Mouse (Mus musculus): ENCODE data around the gene Il6ra. TPM values are rescaled to one million over a fixed set of nuclear protein-coding genes. Genes with fewer than 3 reads are reported as not detected.

Gene Il6ra
- polyA plus RNA-seq, 1 experiment = 10.4 TPM

DNA sequence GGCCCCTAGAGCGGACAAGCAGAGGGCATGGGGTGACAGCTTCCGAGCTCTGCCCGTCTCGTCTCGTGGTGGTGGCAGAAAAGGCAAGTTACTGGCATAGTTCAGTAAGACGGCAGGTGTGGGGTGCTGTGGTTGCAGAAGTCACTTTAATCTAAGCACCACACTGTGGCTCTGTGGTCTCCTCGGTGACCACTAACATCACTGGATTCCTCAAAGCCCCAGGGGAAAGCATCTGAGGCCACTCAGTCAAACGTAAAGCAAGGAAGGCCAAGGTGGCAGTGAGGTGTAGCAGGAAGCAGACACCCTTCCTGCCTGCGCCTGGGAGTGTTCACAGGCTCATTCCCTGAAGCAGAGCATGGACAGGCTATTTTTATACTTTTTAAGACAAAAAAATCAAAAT, 43.4 kb downstream of the Il6ra start:
- Histone ChIP-seq H3K27me3 (ENCODE audit: control insufficient read depth, insufficient read depth, low read length) (no peaks in the 10 kb centered on the region), H3K4me3 (ENCODE audit: control insufficient read depth, insufficient read depth, low read length) (no peak overlapping the region), H3K36me3 (ENCODE audit: control insufficient read depth, insufficient read depth, low read length) (no peaks in the 10 kb centered on the region), H3K27ac (ENCODE audit: control insufficient read depth, insufficient read depth, low read length) (no peak overlapping the region), H3K4me1 (replicated peaks; ENCODE audit: control insufficient read depth, insufficient read depth, low read length) (peaks cover 53% of the 10 kb centered on the region)
- WGBS = 13% methylated on average over 9 of the region's 9 CpGs
- peak; percentile 56 for DNase-seq
- no peak for TF ChIP-seq POLR2A (IDR thresholded peaks at IDR 0.05; ENCODE audit: control insufficient read depth, extremely low read depth, insufficient read depth, low read length, poor library complexity)
- TF ChIP-seq CTCF (IDR thresholded peaks at IDR 0.05; ENCODE audit: borderline replicate concordance, control insufficient read depth, extremely low read depth, insufficient read depth, low read length, poor library complexity) = no peak

- Histone ChIP-seq H3K4me3 (ENCODE audit: control insufficient read depth, insufficient read depth, low read length) (no peak overlapping the region), H3K27ac (ENCODE audit: control insufficient read depth, insufficient read depth, low read length) (no peak overlapping the region), H3K27me3 (ENCODE audit: control insufficient read depth, insufficient read depth, low read length) (no peaks in the 10 kb centered on the region), H3K4me1 (replicated peaks; ENCODE audit: control insufficient read depth, insufficient read depth, low read length) (peaks cover 51% of the 10 kb centered on the region), H3K36me3 (ENCODE audit: control insufficient read depth, insufficient read depth, low read length) (no peaks in the 10 kb centered on the region)
- TF ChIP-seq POLR2A (IDR thresholded peaks at IDR 0.05; ENCODE audit: control insufficient read depth, extremely low read depth, insufficient read depth, low read length, poor library complexity) = no peak
- TF ChIP-seq CTCF (IDR thresholded peaks at IDR 0.05; ENCODE audit: borderline replicate concordance, control insufficient read depth, extremely low read depth, insufficient read depth, low read length, poor library complexity) = no peak
- DNase-seq = no peak
- 29% methylated on average over 9 of the region's 9 CpGs for WGBS
These were observed 44.0 kb downstream of the Il6ra start for GRCm38 (mm10) chr3:89868956-89869355.

- peaks cover 53% of the 10 kb centered on the region for H3K4me1 ChIP-seq (replicated peaks; ENCODE audit: control insufficient read depth, insufficient read depth, low read length)
- no peaks in the 10 kb centered on the region for H3K36me3 ChIP-seq (ENCODE audit: control insufficient read depth, insufficient read depth, low read length)
- 84% methylated on average over 7 of the region's 7 CpGs for WGBS
- no peak for DNase-seq
- TF ChIP-seq CTCF (IDR thresholded peaks at IDR 0.05; ENCODE audit: borderline replicate concordance, control insufficient read depth, extremely low read depth, insufficient read depth, low read length, poor library complexity) = no peak
- no peak for TF ChIP-seq POLR2A (IDR thresholded peaks at IDR 0.05; ENCODE audit: control insufficient read depth, extremely low read depth, insufficient read depth, low read length, poor library complexity)
- no peaks in the 10 kb centered on the region for H3K27me3 ChIP-seq (ENCODE audit: control insufficient read depth, insufficient read depth, low read length)
- no peak overlapping the region for H3K4me3 ChIP-seq (ENCODE audit: control insufficient read depth, insufficient read depth, low read length)
- H3K27ac ChIP-seq (ENCODE audit: control insufficient read depth, insufficient read depth, low read length) = no peak overlapping the region
These were observed 44.6 kb downstream of the Il6ra start for GRCm38 (mm10) chr3:89868357-89868756.

GRCm38 (mm10) chr3:89867651-89868050, 45.3 kb downstream of the Il6ra start:
- Histone ChIP-seq H3K27me3 (ENCODE audit: control insufficient read depth, insufficient read depth, low read length) (no peaks in the 10 kb centered on the region), H3K36me3 (ENCODE audit: control insufficient read depth, insufficient read depth, low read length) (no peaks in the 10 kb centered on the region), H3K27ac (ENCODE audit: control insufficient read depth, insufficient read depth, low read length) (no peak overlapping the region), H3K4me3 (ENCODE audit: control insufficient read depth, insufficient read depth, low read length) (no peak overlapping the region), H3K4me1 (replicated peaks; ENCODE audit: control insufficient read depth, insufficient read depth, low read length) (peaks cover 51% of the 10 kb centered on the region)
- 90% methylated on average over 4 of the region's 4 CpGs for WGBS
- no peak for TF ChIP-seq POLR2A (IDR thresholded peaks at IDR 0.05; ENCODE audit: control insufficient read depth, extremely low read depth, insufficient read depth, low read length, poor library complexity)
- TF ChIP-seq CTCF (IDR thresholded peaks at IDR 0.05; ENCODE audit: borderline replicate concordance, control insufficient read depth, extremely low read depth, insufficient read depth, low read length, poor library complexity) = no peak
- no peak for DNase-seq

- no peaks in the 10 kb centered on the region for H3K36me3 ChIP-seq (ENCODE audit: control insufficient read depth, insufficient read depth, low read length)
- H3K27me3 ChIP-seq (ENCODE audit: control insufficient read depth, insufficient read depth, low read length) = no peaks in the 10 kb centered on the region
- H3K4me3 ChIP-seq (ENCODE audit: control insufficient read depth, insufficient read depth, low read length) = no peak overlapping the region
- TF ChIP-seq CTCF (IDR thresholded peaks at IDR 0.05; ENCODE audit: borderline replicate concordance, control insufficient read depth, extremely low read depth, insufficient read depth, low read length, poor library complexity) (no peak), POLR2A (IDR thresholded peaks at IDR 0.05; ENCODE audit: control insufficient read depth, extremely low read depth, insufficient read depth, low read length, poor library complexity) (no peak)
- no peak for DNase-seq
- H3K27ac ChIP-seq (ENCODE audit: control insufficient read depth, insufficient read depth, low read length) = no peak overlapping the region
- 95% methylated on average over 4 of the region's 4 CpGs for WGBS
- H3K4me1 ChIP-seq (replicated peaks; ENCODE audit: control insufficient read depth, insufficient read depth, low read length) = peaks cover 40% of the 10 kb centered on the region
These were observed 47.2 kb downstream of the Il6ra start for GRCm38 (mm10) chr3:89865764-89866163.

GRCm38 (mm10) chr3:89865020-89865419, 48.0 kb downstream of the Il6ra start:
- no peak overlapping the region for H3K27ac ChIP-seq (ENCODE audit: control insufficient read depth, insufficient read depth, low read length)
- 34% methylated on average over 6 of the region's 6 CpGs for WGBS
- peaks cover 35% of the 10 kb centered on the region for H3K4me1 ChIP-seq (replicated peaks; ENCODE audit: control insufficient read depth, insufficient read depth, low read length)
- no peak for DNase-seq
- no peaks in the 10 kb centered on the region for H3K27me3 ChIP-seq (ENCODE audit: control insufficient read depth, insufficient read depth, low read length)
- no peak for TF ChIP-seq CTCF (IDR thresholded peaks at IDR 0.05; ENCODE audit: borderline replicate concordance, control insufficient read depth, extremely low read depth, insufficient read depth, low read length, poor library complexity)
- no peak for TF ChIP-seq POLR2A (IDR thresholded peaks at IDR 0.05; ENCODE audit: control insufficient read depth, extremely low read depth, insufficient read depth, low read length, poor library complexity)
- no peaks in the 10 kb centered on the region for H3K36me3 ChIP-seq (ENCODE audit: control insufficient read depth, insufficient read depth, low read length)
- no peak overlapping the region for H3K4me3 ChIP-seq (ENCODE audit: control insufficient read depth, insufficient read depth, low read length)
